Mouse (Mus musculus) thymus, postnatal 4 days (tissue): Measurements from ENCODE around the gene Ube2cbp.

Source experiments
- DNase-seq: peaks from one replicate; pipeline ENCODE4 v3.0.0; 2021

Ube2cbp gene

GRCm38 (mm10) chr9:86419366-86419765, 45.4 kb downstream of the Ube2cbp start:
- no peak for DNase-seq

- DNase-seq: no peak
These were observed 46.8 kb downstream of the Ube2cbp start for GRCm38 (mm10) chr9:86417971-86418370.

GRCm38 (mm10) chr9:86395785-86396184, 69.0 kb downstream of the Ube2cbp start:
- DNase-seq: peak; percentile 22

- DNase-seq: no peak
These were observed 69.7 kb downstream of the Ube2cbp start for GRCm38 (mm10) chr9:86395012-86395411.

- peak; percentile 32 for DNase-seq
These were observed 71.0 kb downstream of the Ube2cbp start for GRCm38 (mm10) chr9:86393586-86394272.

- no peak for DNase-seq
These were observed 73.3 kb downstream of the Ube2cbp start for GRCm38 (mm10) chr9:86391467-86391866.

- no peak for DNase-seq
These were observed 74.0 kb downstream of the Ube2cbp start for GRCm38 (mm10) chr9:86390713-86391112.

GRCm38 (mm10) chr9:86388538-86388937, 76.2 kb downstream of the Ube2cbp start:
- no peak for DNase-seq

- DNase-seq: no peak
These were observed 87.8 kb downstream of the Ube2cbp start for GRCm38 (mm10) chr9:86376923-86377322.

GRCm38 (mm10) chr9:86372783-86373567, 91.8 kb downstream of the Ube2cbp start:
- peak; percentile 26 for DNase-seq

GRCm38 (mm10) chr9:86369208-86369607, 95.5 kb downstream of the Ube2cbp start:
- DNase-seq: no peak

- no peak for DNase-seq
These were observed 104.2 kb downstream of the Ube2cbp start for GRCm38 (mm10) chr9:86360536-86360935.

GRCm38 (mm10) chr9:86355851-86356250, 108.9 kb downstream of the Ube2cbp start:
- no peak for DNase-seq

GRCm38 (mm10) chr9:86351491-86351890, 113.3 kb downstream of the Ube2cbp start:
- no peak for DNase-seq

GRCm38 (mm10) chr9:86336792-86337191, 128.0 kb downstream of the Ube2cbp start:
- DNase-seq: no peak

GRCm38 (mm10) chr9:86336361-86336760, 128.4 kb downstream of the Ube2cbp start:
- no peak for DNase-seq

GRCm38 (mm10) chr9:86335588-86335987, 129.2 kb downstream of the Ube2cbp start:
- no peak for DNase-seq

- no peak for DNase-seq
These were observed 130.4 kb downstream of the Ube2cbp start for GRCm38 (mm10) chr9:86334357-86334756.

GRCm38 (mm10) chr9:86330591-86330990, 134.2 kb downstream of the Ube2cbp start:
- no peak for DNase-seq

GRCm38 (mm10) chr9:86328270-86328669, 136.5 kb downstream of the Ube2cbp start:
- DNase-seq: no peak

GRCm38 (mm10) chr9:86327341-86327740, 137.4 kb downstream of the Ube2cbp start:
- DNase-seq: no peak

GRCm38 (mm10) chr9:86324772-86325171, 140.0 kb downstream of the Ube2cbp start:
- DNase-seq: no peak

- DNase-seq: no peak
These were observed 145.1 kb downstream of the Ube2cbp start for GRCm38 (mm10) chr9:86319516-86320140.

GRCm38 (mm10) chr9:86315700-86316099, 149.1 kb downstream of the Ube2cbp start:
- DNase-seq: no peak
